Mouse (Mus musculus): ENCODE measurements around the gene Shld1. TPM values are rescaled to one million over a fixed set of nuclear protein-coding genes. Genes with fewer than 3 reads are reported as not detected.

Gene Shld1
- total RNA-seq, 2 experiments from 2014 or later: 12.4 to 12.7 TPM

- DNase-seq (ENCODE audit: low spot score in 2 of 2): no peak
Observed at GRCm38 (mm10) chr2:132689569-132690231, 3.0 kb downstream of the Shld1 start.

GRCm38 (mm10) chr2:132691731-132692130, 5.0 kb downstream of the Shld1 start:
- DNase-seq (ENCODE audit: low spot score in 2 of 2): no peak

GRCm38 (mm10) chr2:132692320-132692719, 5.6 kb downstream of the Shld1 start:
- no peak for DNase-seq (ENCODE audit: low spot score in 2 of 2)

DNA sequence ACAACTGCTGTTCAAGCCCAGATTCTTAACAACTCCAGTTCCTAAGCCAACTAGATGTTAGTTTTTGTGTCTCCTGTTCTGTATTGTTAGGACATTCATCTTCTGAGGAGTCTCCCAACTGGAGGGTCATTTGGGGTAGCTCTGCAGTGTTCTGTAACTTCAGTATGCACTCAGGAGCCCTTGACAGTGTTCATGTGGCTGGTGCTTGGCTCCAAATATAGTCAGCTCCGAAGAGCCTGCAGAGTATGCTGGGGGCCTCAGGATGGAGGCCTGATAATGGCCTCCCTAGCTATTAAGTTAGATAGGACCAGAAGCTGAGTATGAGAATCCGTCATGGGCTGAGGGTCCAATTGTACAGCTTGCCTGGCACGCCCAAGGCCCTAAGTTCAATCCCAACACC, 7.2 kb downstream of the Shld1 start:
- DNase-seq (ENCODE audit: low spot score in 2 of 2): no peak

GRCm38 (mm10) chr2:132695358-132696093, 8.8 kb downstream of the Shld1 start:
- DNase-seq (ENCODE audit: low spot score in 2 of 2): no peak

GRCm38 (mm10) chr2:132696519-132696918, 9.8 kb downstream of the Shld1 start:
- no peak for DNase-seq (ENCODE audit: low spot score in 2 of 2)

DNA sequence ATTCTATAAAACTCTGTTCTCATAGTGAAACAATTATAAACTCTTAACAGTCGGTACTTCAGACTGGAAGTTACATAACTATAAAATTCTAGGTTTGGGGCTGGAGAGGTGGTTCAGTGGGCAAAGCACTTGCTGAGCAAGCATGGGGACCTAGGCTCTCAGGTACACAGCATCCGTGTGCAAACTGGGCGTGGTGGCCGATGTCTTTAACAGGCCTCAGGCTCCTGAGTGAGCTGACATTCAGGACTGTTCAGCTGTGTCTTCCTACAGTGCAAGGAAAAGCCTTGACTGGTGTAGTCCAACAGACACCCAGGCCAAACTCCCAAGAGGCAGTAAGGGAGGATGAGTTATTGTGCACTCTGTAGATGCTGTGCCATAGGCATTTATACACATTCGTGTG, 10.5 kb downstream of the Shld1 start:
- DNase-seq (ENCODE audit: low spot score in 2 of 2): no peak

GRCm38 (mm10) chr2:132697695-132698094, 11.0 kb downstream of the Shld1 start:
- DNase-seq (ENCODE audit: low spot score in 2 of 2): no peak

GRCm38 (mm10) chr2:132698420-132698819, 11.7 kb downstream of the Shld1 start:
- no peak for DNase-seq (ENCODE audit: low spot score in 2 of 2)

- DNase-seq (ENCODE audit: low spot score in 2 of 2): no peak
Observed at GRCm38 (mm10) chr2:132700921-132701320, 14.2 kb downstream of the Shld1 start.

DNA sequence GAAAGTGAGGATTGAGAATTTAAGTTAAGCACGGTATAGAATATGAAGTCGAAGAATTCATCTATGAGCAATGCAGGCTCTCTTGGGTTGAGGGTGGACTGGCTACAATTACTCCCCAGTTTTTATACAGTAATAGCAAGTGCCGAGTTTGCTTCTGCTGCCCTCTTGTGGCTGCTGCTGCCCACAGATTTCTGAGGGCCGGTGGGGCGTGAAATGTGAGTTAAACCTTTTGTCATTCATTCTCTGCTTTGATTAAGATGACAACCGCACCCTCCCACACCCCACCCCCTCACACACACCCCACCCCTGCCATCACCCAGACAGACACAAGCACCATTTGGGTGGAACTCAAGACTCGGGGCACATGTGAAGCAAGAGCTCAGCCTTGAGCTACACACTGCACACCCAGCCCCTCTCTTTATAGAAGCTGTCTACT, 14.7 kb downstream of the Shld1 start:
- DNase-seq (ENCODE audit: low spot score in 2 of 2): peak; percentile 37 to 52

DNA sequence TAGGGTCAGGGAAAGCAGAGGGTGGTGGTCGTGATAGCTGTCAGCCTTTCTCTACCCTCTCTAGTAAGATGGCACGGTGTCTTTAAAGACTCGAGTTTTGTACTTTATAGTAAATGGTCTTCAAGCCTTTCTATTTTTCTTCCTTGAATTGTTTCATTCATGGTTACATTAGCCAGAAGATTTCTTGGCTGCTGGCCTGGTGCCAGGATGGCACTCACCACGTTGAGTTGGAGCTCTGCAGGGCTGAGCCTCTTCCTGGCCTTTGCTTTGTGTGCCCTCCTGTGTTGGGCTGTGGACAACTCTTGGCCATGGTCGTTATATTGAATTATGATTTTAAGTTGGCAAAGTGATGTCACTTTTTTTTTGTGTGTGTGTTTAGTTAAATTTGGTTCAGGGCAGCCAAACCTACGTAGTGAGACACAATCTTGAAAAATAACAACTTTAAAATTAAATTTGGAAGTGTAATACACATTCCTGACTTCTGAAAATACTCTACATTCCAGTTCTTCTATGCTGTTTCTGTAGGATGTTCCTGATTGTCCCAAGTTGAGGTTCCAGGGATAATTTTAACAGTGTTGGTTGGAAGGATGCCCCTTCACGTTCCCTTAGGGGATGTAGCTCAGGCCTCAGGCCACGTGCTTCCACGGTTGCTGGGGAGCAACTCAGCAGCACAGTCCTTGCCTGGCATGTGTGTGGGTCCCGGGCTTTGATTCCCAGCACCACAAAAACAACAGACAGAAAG, 18.7 kb downstream of the Shld1 start:
- no peak for DNase-seq (ENCODE audit: low spot score in 2 of 2)

DNA sequence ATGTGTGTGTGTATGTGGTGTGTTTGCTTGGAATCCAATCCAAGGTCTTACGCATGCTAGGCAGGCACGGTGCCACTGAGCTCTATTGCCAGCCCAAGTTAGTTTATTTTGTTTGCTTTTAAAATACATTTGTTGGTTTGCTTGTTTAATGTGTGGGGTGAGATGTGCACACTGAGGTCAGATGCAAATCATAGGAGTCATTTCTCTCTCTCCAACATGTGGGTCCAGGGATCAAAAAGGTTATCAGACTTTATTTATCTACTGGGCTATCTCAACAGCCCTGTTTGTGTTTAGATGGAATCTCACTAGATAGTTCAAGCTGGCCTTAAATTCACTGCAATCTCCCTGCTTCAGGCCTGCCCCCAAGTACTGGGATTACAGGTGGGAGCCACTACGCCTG, 19.6 kb downstream of the Shld1 start:
- no peak for DNase-seq (ENCODE audit: low spot score in 2 of 2)

DNA sequence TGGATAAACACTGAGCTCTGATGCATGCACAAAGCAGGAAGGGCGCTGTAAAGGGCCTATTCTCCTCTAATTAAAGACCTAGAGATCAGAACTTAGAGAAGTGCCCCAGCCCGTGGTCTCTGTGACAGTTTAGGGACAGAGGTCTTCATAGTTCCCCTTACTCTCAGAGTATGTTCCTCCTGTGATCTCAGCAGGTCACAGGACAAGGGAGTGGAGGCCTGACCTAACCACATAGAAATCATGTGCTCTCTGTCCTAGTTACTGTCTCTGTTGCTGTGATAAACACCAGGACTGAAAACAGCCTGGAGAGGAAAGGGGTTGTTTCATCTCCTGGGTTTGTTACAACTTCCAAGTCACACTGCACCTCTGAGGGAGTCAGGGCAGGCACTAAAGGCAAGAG, 23.8 kb downstream of the Shld1 start:
- no peak for DNase-seq (ENCODE audit: low spot score in 2 of 2)

DNA sequence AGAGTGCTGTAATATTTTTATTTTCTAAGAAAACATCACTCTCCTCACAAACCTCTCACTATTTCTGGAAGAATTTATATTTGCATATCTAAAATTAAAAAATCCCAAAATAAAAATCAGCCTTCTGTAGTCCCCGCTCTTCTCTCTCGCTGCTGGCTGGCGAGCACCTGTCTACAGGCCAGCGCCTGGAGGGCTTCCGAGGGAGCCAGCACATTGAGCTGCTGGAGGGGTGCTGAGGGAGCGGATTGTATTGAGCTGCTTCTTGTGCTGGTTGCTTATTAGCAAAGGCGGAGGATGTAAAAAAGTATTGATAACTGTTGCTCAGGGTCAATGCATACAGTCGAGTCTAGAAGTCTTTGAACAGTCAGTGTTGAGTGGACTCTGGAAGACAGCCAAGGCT, 25.3 kb downstream of the Shld1 start:
- no peak for DNase-seq (ENCODE audit: low spot score in 2 of 2)

- no peak for DNase-seq (ENCODE audit: low spot score in 2 of 2)
Observed at GRCm38 (mm10) chr2:132714522-132714921, 27.8 kb downstream of the Shld1 start.

- DNase-seq (ENCODE audit: low spot score in 2 of 2): no peak
Observed at GRCm38 (mm10) chr2:132714946-132715345, 28.2 kb downstream of the Shld1 start.

- no peak for DNase-seq (ENCODE audit: low spot score in 2 of 2)
Observed at GRCm38 (mm10) chr2:132715421-132716070, 28.8 kb downstream of the Shld1 start.

DNA sequence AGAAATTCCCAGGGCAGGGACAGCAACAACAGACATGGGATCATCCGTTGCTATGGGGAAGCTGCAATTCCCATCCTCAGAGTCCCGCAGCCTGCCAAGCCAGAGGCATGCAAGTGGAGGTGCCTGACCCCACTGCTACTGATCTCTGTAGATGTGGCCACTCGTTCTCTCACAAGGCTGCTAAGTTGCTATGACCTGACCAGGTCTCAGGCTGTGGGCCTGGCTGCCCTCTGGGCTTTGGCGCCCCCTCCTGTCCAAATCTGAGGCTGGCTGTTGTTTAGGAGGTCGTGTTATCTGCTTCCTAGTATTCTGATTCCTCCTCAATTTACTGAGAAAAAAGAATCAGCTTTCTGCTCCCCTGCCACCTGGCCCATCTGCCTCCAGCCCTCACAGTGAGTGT, 29.4 kb downstream of the Shld1 start:
- peak in 1 of 2 experiments; percentile 33 for DNase-seq (ENCODE audit: low spot score in 2 of 2)

DNA sequence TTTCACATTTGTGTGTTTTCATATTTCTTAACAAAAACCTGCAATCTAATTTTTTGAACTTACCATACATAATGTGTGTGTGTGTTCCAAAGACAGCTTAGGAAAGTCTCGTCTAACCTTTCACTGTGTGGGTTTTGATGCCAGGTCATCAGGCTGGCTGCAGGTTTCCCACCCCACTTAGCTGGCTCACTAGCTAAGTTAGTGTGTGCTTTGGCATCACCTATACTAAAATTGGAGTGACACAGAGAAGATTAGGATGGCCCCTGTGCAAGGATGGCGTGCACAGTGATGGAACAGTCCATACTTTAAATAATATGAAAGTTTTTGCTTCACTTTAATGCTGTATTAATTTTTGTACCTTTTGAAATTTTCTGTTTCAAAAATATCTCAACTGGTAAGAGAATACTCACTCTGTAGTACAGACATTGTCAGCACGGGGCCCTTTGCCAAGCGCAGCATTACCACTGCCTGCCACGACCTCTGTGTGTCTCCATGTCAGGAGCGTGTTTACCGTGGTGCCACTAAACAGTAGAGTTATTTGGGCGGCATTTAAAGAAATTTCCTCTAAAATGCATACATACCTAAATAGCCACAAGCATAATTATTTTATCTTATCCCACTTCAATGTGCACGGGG, 30.3 kb downstream of the Shld1 start:
- DNase-seq (ENCODE audit: low spot score in 2 of 2): no peak

DNA sequence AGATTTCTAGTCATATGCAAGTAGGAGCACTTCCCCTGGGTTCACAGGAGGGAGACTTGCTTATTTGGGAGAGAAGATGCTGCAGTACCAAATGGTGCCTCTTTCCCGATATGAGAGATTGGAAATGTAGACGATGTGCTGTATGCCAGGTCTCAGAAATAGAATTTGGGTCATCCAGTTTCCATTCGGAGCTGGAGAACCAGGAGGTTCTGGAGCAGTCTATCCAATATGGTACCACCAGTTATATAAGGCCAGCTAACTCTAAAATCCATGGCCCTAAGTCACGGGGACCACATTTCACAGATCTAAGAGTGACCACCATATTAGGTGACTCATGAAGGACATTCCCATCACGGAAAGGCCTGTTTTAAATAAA, 30.8 kb downstream of the Shld1 start:
- DNase-seq (ENCODE audit: low spot score in 2 of 2): no peak
